Mouse (Mus musculus) CD4-positive, CD25-positive, alpha-beta regulatory T cell, adult 4 months (primary cell): Measurements from ENCODE around the gene Etfb. TPM values are rescaled to one million over a fixed set of nuclear protein-coding genes. Genes with fewer than 3 reads are reported as not detected.

Experiments used
- polyA plus RNA-seq, 2 experiments: library from polyadenylated mRNA; unstranded; fragments of 100-300 nt; shearing (Covaris generic); gene quantifications; one replicate each; pipeline ENCODE4 v1.2.1; 2017

The Etfb gene
- polyA plus RNA-seq, 2 experiments from 2014 or later, result 177 to 184 TPM

Other genes starting within 250 kb of the Etfb start
- gene Zfp715, start 130.8 kb upstream of the Etfb start, polyA plus RNA-seq, result 10 to 100 TPM; 15.3 to 18.5 TPM
- not detected for gene Siglecf, start 92.7 kb upstream of the Etfb start, polyA plus RNA-seq
- 1 to 10 TPM in 1 of 2 experiments, not detected in 1; 2.5 TPM for gene Siglecg, start 35.9 kb upstream of the Etfb start, polyA plus RNA-seq
- not detected for gene Lim2, start 16.4 kb upstream of the Etfb start, polyA plus RNA-seq
- 100 to 1,000 TPM; 106 to 121 TPM for gene Nkg7, start 7.0 kb upstream of the Etfb start, polyA plus RNA-seq
- not detected for gene Cldnd2, start 3.3 kb upstream of the Etfb start, polyA plus RNA-seq
- gene Gm45233, start within 50 bp of the Etfb start, polyA plus RNA-seq, result not detected
- 1 to 10 TPM; 1.7 to 3.2 TPM for gene Vsig10l, start 19.1 kb downstream of the Etfb start, polyA plus RNA-seq
- gene Iglon5, start 46.0 kb downstream of the Etfb start, polyA plus RNA-seq, result under 1 TPM in 1 of 2 experiments, not detected in 1; 0.15 TPM
- not detected for gene 4931406B18Rik, start 61.9 kb downstream of the Etfb start, polyA plus RNA-seq
- gene Cd33, start 100.3 kb downstream of the Etfb start, polyA plus RNA-seq, result not detected
- 1 to 10 TPM; 6.4 TPM for gene Zfp658, start 118.2 kb downstream of the Etfb start, polyA plus RNA-seq
- 10 to 100 TPM; 10.9 to 12.9 TPM for gene Zfp719, start 135.5 kb downstream of the Etfb start, polyA plus RNA-seq
- gene Zfp819, start 163.1 kb downstream of the Etfb start, polyA plus RNA-seq, result not detected
- not detected for gene Ceacam18, start 190.6 kb downstream of the Etfb start, polyA plus RNA-seq
- gene Siglece, start 216.1 kb downstream of the Etfb start, polyA plus RNA-seq, result 1 to 10 TPM in 1 of 2 experiments, under 1 TPM in 1; 0.28 to 1.3 TPM
- gene Ctu1, start 227.9 kb downstream of the Etfb start, polyA plus RNA-seq, result 1 to 10 TPM; 1.7 to 2.2 TPM
- not detected for gene Klk14, start 246.3 kb downstream of the Etfb start, polyA plus RNA-seq